Mouse (Mus musculus): ENCODE data around the gene Cd3e.
"Not testable (repeated sequence)": the region's sequence is repeated elsewhere in the genome, so short reads cannot be mapped to it uniquely, and the experiment has no call there.

Gene Cd3e

GRCm38 (mm10) chr9:44979806-44980205 is 29.6 kb downstream of the Cd3e start:
- DNase-seq (ENCODE audit: low read depth, low spot score) = no peak

- DNase-seq (ENCODE audit: low read depth, low spot score) = no peak
Observed at GRCm38 (mm10) chr9:44977813-44978212, 31.6 kb downstream of the Cd3e start.

GRCm38 (mm10) chr9:44969450-44969849 is 40.0 kb downstream of the Cd3e start:
- DNase-seq (ENCODE audit: low read depth, low spot score) = no peak

- DNase-seq (ENCODE audit: low read depth, low spot score) = not testable (repeated sequence)
Observed at GRCm38 (mm10) chr9:44967763-44968162, 41.7 kb downstream of the Cd3e start.

GRCm38 (mm10) chr9:44966815-44967242 is 42.6 kb downstream of the Cd3e start:
- peak; percentile 60 for DNase-seq (ENCODE audit: low read depth, low spot score)

GRCm38 (mm10) chr9:44965833-44966466 is 43.5 kb downstream of the Cd3e start:
- no peak for DNase-seq (ENCODE audit: low read depth, low spot score)

- DNase-seq (ENCODE audit: low read depth, low spot score) = peak; percentile 100
Observed at GRCm38 (mm10) chr9:44965126-44965832, 44.1 kb downstream of the Cd3e start, which contains the start of gene Ube4a. Ube4a (minus strand) TSS chr9:44965600.

GRCm38 (mm10) chr9:44954432-44954831 is 55.0 kb downstream of the Cd3e start:
- DNase-seq (ENCODE audit: low read depth, low spot score) = no peak

Data from embryo, embryonic 11.5 days (tissue).